Mouse (Mus musculus): ENCODE measurements around the gene Trpm2. TPM values are rescaled to one million over a fixed set of nuclear protein-coding genes. Genes with fewer than 3 reads are reported as not detected.

The Trpm2 gene
- polyA plus RNA-seq, 1 experiment from 2014 or later = 1.1 TPM

DNA sequence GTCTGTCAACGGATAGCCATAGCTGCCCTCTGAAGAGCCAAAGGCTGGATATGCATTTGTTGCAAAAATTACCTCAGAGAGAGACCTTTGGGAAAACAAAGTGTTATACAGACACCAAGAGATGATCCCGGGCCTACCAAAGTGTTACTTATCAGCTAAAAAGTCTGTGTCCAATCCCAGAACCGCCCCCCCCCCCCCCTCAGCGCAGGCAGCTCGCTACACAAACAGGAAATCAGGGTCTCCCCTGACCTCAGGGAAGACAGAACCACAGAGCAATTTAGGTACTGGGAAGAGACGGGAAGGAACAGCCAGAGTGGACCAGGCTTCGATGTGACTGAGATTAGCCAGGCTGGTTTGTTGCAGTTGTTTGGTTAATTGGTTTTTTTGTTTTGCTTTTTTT is 36.8 kb upstream of the Trpm2 start:
- Histone ChIP-seq H3K4me3 (replicated peaks) (peak overlapping the region; percentile 74), H3K27me3 (replicated peaks) (no peaks in the 10 kb centered on the region), H3K9me3 (no peaks in the 10 kb centered on the region), H3K9ac (peak overlapping the region; percentile 91; the same call in 1 of the 2 replicates), H3K4me1 (replicated peaks) (peaks cover 38% of the 10 kb centered on the region), H3K27ac (peak overlapping the region; percentile 99; the same call in 1 of the 2 replicates), H3K4me2 (replicated peaks) (peak overlapping the region; percentile 87), H3K36me3 (peaks cover 8% of the 10 kb centered on the region; the same call in 1 of the 2 replicates)
- ATAC-seq = no peak
- WGBS = 14% methylated on average over 7 of the region's 7 CpGs

DNA sequence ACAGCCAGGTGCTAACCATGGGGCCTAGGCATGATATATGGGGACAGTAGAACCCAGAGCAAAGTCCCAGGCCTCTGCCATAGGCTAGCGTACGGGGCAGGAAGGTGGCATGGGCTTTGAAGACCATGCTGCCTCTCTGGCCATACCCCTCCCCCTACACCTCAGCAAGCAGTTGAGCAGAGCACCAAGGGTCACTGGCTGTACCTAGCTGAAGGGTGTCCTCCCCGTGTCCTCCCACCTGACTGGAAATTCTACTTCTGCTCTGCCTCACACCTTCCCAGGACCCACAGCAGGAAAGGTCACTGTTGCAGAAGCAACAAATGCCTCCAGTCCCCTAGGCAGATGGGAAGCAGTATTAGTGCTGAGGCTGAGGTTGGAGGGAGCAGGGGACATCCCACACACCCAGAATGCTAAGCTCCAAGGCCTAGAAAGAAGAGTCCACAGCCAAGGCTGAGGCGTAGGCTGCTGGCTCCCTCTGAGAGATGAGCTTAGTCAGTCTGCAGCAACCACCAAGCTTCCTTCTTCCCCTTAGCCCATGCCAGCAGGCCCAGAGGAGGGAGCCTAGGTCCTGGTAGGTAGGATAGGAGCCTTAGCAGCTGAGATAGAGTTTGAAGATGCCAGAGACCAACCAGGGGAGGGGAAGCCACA is 35.6 kb upstream of the Trpm2 start:
- no peak overlapping the region for H3K4me3 ChIP-seq (replicated peaks)
- peaks cover 11% of the 10 kb centered on the region; the same call in 1 of the 2 replicates for H3K36me3 ChIP-seq
- WGBS = 77% methylated on average over 4 of the region's 4 CpGs
- H3K9me3 ChIP-seq = no peaks in the 10 kb centered on the region
- no peak overlapping the region for H3K9ac ChIP-seq
- no peak for ATAC-seq
- peaks cover 38% of the 10 kb centered on the region for H3K4me1 ChIP-seq (replicated peaks)
- H3K27me3 ChIP-seq (replicated peaks) = no peaks in the 10 kb centered on the region
- peak overlapping the region; percentile 87 for H3K4me2 ChIP-seq (replicated peaks)
- peak overlapping the region; percentile 99 for H3K27ac ChIP-seq

DNA sequence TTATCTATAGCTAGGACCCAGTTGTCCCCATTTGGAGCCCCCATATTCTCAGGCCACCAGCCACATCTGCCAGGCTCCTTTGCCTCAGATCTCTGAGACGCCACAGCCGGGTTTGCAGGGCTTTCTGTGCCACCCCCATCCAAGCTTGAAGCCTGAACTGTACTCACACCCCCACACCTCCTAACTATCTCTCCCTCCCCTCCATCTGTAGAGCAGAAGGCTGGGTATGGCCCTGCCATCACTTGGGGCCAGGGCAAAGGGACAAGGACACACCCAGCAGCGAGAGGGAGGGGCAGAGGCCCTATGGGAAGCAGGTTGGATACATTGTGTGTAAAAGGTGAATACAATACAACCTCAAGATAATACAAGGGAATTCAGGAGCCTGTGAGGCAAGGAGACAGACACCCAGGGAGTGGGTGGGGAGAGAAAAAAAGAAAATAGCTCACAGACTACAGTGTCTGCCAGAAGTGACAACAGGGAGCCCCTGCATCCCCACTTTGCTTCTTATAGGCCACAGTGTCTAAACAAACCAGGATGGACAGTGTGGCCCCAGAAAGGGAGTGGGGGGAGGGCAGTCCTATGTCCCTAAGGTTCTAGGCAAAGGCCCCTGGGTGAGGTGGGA is 34.2 kb upstream of the Trpm2 start:
- Histone ChIP-seq H3K36me3 (peaks cover 24% of the 10 kb centered on the region), H3K27ac (peak overlapping the region; percentile 99), H3K4me2 (replicated peaks) (peak overlapping the region; percentile 44)

DNA sequence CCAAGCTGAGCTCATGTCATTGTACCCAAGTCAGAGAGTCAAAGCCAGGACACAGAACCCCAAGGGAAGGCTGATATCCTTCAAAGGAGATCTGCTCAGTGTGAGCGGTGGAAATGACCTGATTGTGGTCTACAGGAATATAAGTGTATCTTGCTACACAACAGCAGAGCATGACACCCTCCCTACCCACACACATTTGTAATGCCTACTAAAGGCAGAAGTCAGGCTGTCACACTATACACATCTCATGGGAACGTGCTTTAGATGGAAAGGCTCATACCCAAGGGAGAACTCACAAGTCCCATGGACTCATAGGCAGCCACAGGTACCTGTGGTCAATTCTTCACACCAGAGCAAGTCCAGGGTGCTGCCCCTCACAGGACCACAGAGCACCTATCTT is 32.0 kb upstream of the Trpm2 start:
- no peak overlapping the region for H3K4me2 ChIP-seq (replicated peaks)
- H3K9ac ChIP-seq = no peak overlapping the region
- ATAC-seq = no peak
- no peaks in the 10 kb centered on the region for H3K27me3 ChIP-seq (replicated peaks)
- WGBS = 92% methylated on average over 2 of the region's 2 CpGs
- no peak overlapping the region for H3K4me3 ChIP-seq (replicated peaks)
- H3K36me3 ChIP-seq = peaks cover 40% of the 10 kb centered on the region
- peaks cover 21% of the 10 kb centered on the region for H3K4me1 ChIP-seq (replicated peaks)
- no peaks in the 10 kb centered on the region for H3K9me3 ChIP-seq
- no peak overlapping the region for H3K27ac ChIP-seq

More for the DNA sequence above, 34.2 kb upstream of the Trpm2 start:
- Histone ChIP-seq H3K9ac (no peak overlapping the region), H3K9me3 (no peaks in the 10 kb centered on the region), H3K4me1 (replicated peaks) (peaks cover 38% of the 10 kb centered on the region), H3K4me3 (replicated peaks) (no peak overlapping the region), H3K27me3 (replicated peaks) (no peaks in the 10 kb centered on the region)
- WGBS = 59% methylated on average over 3 of the region's 3 CpGs
- peak; percentile 70 for ATAC-seq

DNA sequence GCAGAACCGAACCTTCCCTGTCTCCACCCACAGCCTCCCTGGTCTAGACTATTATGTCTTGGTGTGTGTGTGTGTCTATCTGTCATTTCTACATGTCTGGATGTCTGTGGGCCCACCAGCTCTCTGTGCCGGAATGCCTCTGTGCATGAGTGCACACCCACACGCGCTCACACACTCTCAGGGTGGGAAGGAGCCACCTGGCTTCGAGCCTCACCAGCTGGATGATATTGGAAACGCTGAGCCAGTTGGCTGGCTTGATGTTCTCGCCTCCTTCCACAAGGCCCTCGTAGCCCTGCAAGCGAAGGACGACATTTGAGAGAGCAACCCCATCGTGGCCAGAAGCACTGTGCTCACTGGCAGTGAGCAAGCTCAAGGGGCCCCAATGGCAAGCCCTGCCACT is 31.4 kb upstream of the Trpm2 start:
- 89% methylated on average over 11 of the region's 11 CpGs for WGBS
- peaks cover 40% of the 10 kb centered on the region for H3K36me3 ChIP-seq

DNA sequence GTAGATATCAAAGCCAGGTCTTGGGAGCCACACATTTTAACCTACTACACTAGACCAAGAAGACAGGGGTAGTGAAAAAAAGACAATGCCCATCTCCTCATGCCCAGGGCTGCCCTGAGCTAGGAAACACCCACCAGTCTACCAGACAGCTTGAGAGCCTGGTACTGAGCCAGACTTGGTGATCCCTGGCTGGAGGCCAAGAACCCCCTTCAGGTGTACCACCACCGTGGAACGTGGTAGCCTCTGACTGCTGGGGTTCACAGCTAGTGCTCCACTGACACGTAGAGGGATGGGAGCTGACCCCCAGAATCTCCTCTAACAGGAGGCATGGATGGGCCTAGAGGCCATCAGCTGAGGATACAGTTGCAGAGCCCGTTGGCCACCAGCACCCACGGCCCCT is 29.8 kb upstream of the Trpm2 start:
- no peak for ATAC-seq
- no peaks in the 10 kb centered on the region for H3K9me3 ChIP-seq
- H3K4me3 ChIP-seq (replicated peaks) = no peak overlapping the region
- no peak overlapping the region for H3K27ac ChIP-seq
- no peaks in the 10 kb centered on the region for H3K27me3 ChIP-seq (replicated peaks)
- no peak overlapping the region for H3K4me2 ChIP-seq (replicated peaks)
- 91% methylated on average over 5 of the region's 5 CpGs for WGBS
- H3K9ac ChIP-seq = no peak overlapping the region
- H3K4me1 ChIP-seq (replicated peaks) = peaks cover under 1% of the 10 kb centered on the region; the same call in 1 of the 2 replicates
- peaks cover 48% of the 10 kb centered on the region for H3K36me3 ChIP-seq

More for the DNA sequence above, 31.4 kb upstream of the Trpm2 start:
- H3K9ac ChIP-seq = no peak overlapping the region
- no peak overlapping the region for H3K4me3 ChIP-seq (replicated peaks)
- H3K4me2 ChIP-seq (replicated peaks) = no peak overlapping the region
- no peak overlapping the region for H3K27ac ChIP-seq
- H3K27me3 ChIP-seq (replicated peaks) = no peaks in the 10 kb centered on the region
- peaks cover 16% of the 10 kb centered on the region for H3K4me1 ChIP-seq (replicated peaks)
- H3K9me3 ChIP-seq = no peaks in the 10 kb centered on the region
- no peak for ATAC-seq

DNA sequence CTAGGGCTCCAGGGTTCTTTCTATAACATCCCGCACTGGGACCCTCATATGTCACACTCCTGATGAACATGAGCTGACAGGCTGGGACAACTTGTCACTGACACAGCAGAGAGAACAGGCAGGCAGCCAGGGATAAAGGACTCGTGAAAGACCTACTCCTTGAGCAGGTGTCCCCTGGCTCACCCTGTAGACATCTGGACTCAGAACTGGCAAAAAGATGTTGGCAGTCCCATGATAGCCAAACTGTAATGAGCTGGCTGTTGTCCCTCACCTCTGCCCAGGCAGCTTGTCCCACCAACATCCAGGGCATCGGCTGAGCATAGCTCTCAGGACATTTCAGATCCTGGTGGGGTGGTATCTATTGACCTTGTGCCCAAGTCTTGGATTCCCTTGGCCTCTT is 25.3 kb upstream of the Trpm2 start:
- Histone ChIP-seq H3K9ac (no peak overlapping the region), H3K4me3 (replicated peaks) (no peak overlapping the region), H3K9me3 (no peaks in the 10 kb centered on the region), H3K27me3 (replicated peaks) (no peaks in the 10 kb centered on the region), H3K36me3 (peaks cover 64% of the 10 kb centered on the region), H3K4me1 (replicated peaks) (no peaks in the 10 kb centered on the region), H3K27ac (no peak overlapping the region), H3K4me2 (replicated peaks) (no peak overlapping the region)
- WGBS = 92% methylated on average over 3 of the region's 3 CpGs
- ATAC-seq = no peak

DNA sequence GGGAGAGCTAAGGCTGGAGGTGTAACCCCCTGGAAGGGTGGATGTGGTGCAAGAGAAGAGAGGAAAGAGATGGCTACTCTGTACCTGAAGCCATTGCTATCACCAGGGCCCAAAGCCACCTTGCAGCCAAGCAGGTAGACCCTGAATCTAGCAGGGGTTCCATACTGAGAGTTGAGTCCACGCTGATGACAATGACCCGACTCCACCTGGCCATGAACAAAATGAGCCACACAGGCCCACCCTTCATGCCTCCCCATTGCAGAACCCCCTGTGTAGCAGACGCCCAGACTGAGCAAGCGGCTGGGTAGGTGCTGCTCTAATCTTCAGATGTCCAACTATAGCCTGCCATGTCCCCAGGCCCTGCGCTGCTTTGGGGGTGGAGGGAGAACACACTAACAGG is 15.4 kb upstream of the Trpm2 start:
- Histone ChIP-seq H3K27ac (no peak overlapping the region), H3K36me3 (peaks cover 25% of the 10 kb centered on the region), H3K9me3 (no peaks in the 10 kb centered on the region), H3K27me3 (replicated peaks) (no peaks in the 10 kb centered on the region), H3K4me1 (replicated peaks) (0 out of 2 replicates have a peak, but pooled peaks cover 8% of the 10 kb centered on the region), H3K9ac (no peak overlapping the region), H3K4me2 (replicated peaks) (no peak overlapping the region), H3K4me3 (replicated peaks) (no peak overlapping the region)
- WGBS = 86% methylated on average over 5 of the region's 5 CpGs
- ATAC-seq = no peak

DNA sequence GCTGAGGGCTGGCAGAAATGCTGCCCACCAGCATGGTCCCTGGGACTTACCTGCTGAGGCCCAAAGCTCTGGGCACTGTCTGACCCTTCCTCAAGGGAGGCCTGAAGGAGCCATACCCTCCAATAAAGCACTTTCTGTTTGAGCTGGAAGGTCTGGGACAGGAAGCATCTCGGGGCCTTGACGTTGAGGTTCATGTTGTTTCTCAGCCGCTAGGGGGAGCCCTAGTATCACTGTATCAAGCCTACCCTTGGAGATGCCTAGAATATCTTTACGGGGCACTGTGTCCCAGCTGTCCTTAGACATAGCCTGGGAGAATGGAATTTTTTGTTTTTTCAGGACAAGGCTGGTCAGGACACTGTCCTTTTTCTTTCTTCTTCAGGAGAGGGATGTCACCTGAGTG is 14.3 kb upstream of the Trpm2 start:
- no peak overlapping the region for H3K9ac ChIP-seq
- H3K4me3 ChIP-seq (replicated peaks) = no peak overlapping the region
- WGBS = under 1% methylated on average over 4 of the region's 4 CpGs
- H3K4me2 ChIP-seq (replicated peaks) = no peak overlapping the region
- H3K27ac ChIP-seq = no peak overlapping the region
- H3K4me1 ChIP-seq (replicated peaks) = 0 out of 2 replicates have a peak, but pooled peaks cover 8% of the 10 kb centered on the region
- peaks cover 18% of the 10 kb centered on the region for H3K36me3 ChIP-seq
- H3K9me3 ChIP-seq = no peaks in the 10 kb centered on the region
- no peaks in the 10 kb centered on the region for H3K27me3 ChIP-seq (replicated peaks)
- peak; percentile 64 for ATAC-seq

DNA sequence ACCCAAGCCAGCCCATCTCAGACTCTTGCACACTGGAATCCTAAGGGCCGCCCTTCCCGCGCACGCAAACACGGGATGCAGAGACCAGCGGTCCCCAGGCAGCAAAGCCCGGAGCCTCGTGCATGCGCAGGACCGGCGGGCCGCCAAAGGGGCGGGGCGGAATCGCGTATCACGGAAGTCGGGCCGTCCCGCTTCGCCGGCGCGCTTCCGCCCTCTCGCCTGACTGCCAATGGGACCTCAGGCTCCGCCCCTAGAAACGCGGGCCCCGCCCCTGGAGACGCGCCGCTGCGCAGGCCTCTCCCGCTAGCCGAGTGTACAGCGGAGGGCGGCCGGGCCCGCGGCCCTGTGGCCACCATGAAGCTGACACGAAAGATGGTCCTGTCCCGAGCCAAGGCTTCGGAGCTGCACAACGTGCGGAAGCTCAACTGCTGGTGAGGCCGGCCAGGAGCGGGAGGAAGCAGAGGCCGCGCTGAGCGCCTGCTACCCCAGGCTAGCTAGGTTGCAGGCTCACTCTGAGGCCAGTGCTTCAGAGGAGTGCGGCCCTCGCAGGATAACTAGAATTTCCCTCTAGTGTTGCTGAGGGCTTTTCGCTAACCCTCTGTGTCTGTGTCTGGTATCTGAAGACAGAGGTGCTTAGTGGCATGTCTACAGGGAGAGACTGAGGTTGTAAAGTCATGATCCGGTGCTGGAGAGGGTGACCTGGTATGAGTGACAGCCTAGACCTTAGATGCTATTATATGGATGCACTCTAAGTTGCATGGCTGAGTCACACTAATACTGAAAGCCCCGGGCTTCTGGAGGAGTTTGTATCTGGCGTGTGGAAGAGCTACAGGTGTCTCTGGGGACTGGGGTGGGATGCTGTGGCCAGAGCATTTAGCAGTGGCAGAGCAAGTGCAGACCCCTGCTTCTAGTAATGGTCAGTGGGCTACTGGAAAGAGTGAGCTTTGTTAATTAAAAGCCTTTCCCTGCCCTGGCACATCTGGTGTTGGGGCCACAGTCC is 8.3 kb upstream of the Trpm2 start, which contains the start of gene 1810043G02Rik:
Gene 1810043G02Rik (plus strand): TSS at position 174 of the 1,000 bp plus-strand sequence.
- Histone ChIP-seq H3K4me1 (replicated peaks) (peaks cover 11% of the 10 kb centered on the region; the same call in 1 of the 2 replicates), H3K36me3 (no peaks in the 10 kb centered on the region), H3K27me3 (replicated peaks) (no peaks in the 10 kb centered on the region), H3K4me2 (replicated peaks) (peak within 1 kb of the TSS; percentile 71), H3K9ac (peak within 1 kb of the TSS; percentile 61), H3K9me3 (no peaks in the 10 kb centered on the region), H3K27ac (no peak within 1 kb of the TSS), H3K4me3 (replicated peaks) (peak within 1 kb of the TSS; percentile 60)
- ATAC-seq = peak; percentile 98
- WGBS = 1% methylated on average over 57 of the region's 57 CpGs

DNA sequence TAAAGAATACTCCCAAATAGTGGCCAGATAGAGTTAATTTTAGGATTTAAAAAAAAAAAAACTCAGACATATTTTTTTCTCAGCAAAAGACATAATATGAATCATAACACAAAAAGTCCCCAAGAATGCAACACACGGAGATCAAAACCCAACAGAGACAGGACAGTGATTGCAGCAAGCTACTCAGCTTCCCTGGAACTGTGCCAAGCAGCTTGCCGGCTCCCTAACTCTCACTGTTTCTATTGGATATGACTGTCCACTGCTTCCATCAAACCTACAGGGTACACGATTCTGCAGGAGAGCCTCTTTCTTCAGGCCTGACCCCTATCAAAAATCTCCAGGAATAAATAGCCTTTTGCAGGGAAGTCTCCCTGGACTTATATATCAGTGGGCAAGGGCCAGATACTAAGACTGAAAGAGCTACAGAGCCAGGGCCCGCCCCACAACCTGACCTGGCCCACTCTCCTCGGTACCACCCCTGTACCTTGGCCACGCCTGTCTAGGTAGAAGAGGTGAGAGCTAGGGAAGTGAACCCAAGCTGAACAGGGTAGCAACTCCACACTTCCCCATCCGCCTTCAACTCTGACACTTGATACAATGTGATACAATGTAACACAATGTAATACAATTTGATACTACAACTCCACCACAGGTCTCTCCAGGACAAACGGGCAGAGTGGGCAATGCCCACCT is 6.2 kb upstream of the Trpm2 start:
- Histone ChIP-seq H3K27ac (no peak overlapping the region), H3K4me2 (replicated peaks) (0 out of 2 replicates have a peak overlapping the region, but pooled peaks have one; percentile 5), H3K36me3 (no peaks in the 10 kb centered on the region), H3K4me3 (replicated peaks) (no peak overlapping the region), H3K27me3 (replicated peaks) (no peaks in the 10 kb centered on the region), H3K9me3 (no peaks in the 10 kb centered on the region), H3K9ac (no peak overlapping the region), H3K4me1 (replicated peaks) (peaks cover 11% of the 10 kb centered on the region; the same call in 1 of the 2 replicates)
- WGBS = 53% methylated on average over 8 of the region's 8 CpGs
- no peak for ATAC-seq
